Mouse (Mus musculus): ENCODE results near the gene Ugt1a8.
A peak's percentile ranks its signal among the peaks of the same experiment; 100 is the strongest.
"Not testable (repeated sequence)": the region's sequence is repeated elsewhere in the genome, so short reads cannot be mapped to it uniquely, and the experiment has no call there.

The Ugt1a8 gene

GRCm38 (mm10) chr1:88087513-88087912, at the start of gene Ugt1a8:
Gene Ugt1a8, plus strand, starts transcription at chr1:88087813.
- no peak for DNase-seq

- DNase-seq: not testable (repeated sequence)
These were observed 44.6 kb upstream of the Ugt1a8 start for GRCm38 (mm10) chr1:88043044-88043443.

DNA sequence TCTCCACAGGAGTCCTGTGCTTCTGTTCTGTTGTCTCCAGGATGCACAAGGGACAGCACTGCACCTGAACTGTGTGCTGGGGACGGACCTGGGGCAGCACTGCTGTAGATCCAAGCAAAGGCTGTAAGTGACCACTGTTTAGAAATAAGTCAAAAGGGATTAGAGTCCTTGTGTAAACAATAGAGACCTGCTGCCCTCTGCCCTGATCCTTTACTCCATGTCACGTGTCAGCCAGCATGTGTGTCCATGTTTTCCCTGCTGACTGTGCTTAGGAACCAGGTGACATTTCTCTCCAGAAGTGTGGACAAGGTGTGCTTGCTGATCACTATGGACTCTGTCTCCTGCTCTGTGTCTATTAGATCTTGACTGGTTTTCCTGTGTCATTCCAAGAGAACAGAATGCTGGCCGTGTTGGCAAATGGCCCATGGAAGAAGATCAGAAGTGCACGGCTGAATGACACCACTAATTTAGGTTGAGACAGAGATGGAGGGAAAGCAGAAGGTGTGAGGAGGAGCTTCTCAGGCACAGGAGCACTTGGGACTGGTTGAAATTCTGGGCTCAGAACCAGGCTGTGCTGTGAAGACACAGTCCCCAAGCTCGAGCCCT, 42.7 kb upstream of the Ugt1a8 start:
- DNase-seq: not testable (repeated sequence)

- not testable (repeated sequence) for DNase-seq
These were observed 40.2 kb upstream of the Ugt1a8 start for GRCm38 (mm10) chr1:88047408-88047807.

DNA sequence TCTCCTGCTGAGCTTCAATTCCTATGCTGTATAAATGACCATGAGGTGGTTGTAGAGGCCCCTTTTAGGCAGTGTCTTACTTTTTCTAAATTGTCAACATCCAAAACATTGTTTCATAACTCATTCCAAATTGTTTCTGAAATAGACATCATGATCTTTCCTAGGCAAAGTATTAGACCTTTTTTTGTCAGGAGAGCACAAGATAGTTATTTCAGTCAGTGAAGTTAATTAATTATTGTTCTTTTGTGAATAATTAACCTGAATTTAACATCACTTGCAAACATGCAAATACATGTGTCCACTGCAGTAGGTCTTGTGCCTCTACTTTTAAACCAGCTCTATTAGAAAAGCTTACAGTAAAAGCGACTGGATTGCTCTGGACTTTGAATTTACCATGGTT, 32.5 kb upstream of the Ugt1a8 start, which contains the start of gene Ugt1a10:
Gene Ugt1a10, plus strand, starts transcription at position 301 of the 400 bp plus-strand sequence.
- DNase-seq: no peak

- not testable (repeated sequence) for DNase-seq
These were observed 21.0 kb upstream of the Ugt1a8 start for GRCm38 (mm10) chr1:88066472-88067102.

- no peak for DNase-seq
These were observed 17.1 kb upstream of the Ugt1a8 start, which contains the start of gene Ugt1a9 for GRCm38 (mm10) chr1:88070495-88070894. Gene Ugt1a9, plus strand, starts transcription at chr1:88070800.

DNA sequence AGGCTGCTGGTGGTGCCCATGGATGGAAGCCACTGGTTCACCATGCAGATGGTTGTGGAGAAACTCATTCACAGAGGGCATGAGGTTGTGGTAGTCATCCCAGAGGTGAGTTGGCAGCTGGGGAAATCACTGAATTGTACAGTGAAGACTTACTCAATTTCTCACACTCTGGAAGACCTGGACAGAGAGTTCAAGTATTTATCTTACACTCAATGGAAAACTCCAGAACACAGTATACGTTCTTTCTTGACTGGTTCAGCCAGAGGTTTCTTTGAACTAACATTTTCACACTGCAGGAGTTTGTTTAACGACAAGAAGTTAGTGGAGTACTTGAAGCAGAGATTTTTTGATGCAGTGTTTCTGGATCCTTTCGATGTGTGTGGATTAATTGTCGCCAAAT, 16.7 kb upstream of the Ugt1a8 start:
- DNase-seq: no peak

DNA sequence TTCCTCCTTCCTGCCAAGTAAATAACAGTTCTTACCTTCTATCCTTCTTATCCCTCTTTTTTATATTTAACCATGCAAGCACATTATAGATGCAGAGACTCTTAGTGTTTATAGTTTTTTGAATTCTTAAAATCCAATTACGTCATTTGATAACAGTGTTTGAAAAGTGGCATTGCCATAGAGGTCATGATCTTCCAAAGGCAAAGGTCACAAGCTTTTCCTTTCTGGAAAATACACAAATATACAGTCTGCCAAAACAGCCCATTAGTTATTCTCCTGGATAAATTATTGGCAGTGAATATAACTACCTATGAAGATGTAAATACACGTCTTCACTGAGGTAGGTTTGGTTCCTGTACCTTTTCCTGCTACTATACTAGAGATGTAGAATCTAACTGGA, 13.1 kb upstream of the Ugt1a8 start:
- no peak for DNase-seq

DNA sequence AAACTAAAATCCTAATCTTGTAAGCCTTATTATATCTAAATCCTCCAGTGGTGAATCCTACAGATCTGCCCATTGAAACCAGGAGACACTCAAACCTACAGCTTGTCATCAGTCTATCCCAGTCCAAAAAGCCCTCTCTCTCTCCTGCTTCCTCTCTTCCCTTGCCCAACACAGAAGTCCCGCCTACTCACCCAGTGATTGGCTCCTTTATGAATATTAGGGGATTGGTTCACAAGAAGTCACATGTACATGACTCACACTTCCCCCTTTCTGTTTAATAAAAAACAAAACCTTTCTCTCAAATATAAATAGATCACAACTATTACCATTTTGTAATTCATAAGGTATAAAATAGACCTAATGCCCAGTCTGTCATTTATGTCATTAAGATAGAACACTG, 10.5 kb upstream of the Ugt1a8 start:
- DNase-seq: no peak

GRCm38 (mm10) chr1:88081670-88082069, 5.9 kb upstream of the Ugt1a8 start:
- no peak for DNase-seq

DNA sequence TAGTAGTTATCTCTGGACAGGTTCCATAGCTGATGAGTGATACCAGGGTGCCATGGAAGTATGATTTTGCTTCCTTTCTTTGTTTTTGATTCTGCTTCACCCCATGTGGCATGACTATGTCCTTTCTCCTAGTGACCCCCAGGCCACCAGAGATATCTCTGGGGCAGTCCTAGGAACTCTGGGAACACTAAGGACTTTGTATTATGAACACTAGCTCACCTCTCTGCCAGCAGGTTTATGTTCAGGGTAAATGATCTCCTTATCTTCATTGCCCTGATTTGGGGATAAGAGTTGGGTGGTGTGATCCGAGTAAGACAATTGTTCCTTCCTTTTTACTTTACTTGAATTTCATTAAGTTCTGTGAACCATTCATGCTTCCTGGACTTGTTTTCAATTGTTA, 1.5 kb upstream of the Ugt1a8 start:
- no peak for DNase-seq

- no peak for DNase-seq
These were observed 4.7 kb downstream of the Ugt1a8 start for GRCm38 (mm10) chr1:88092341-88092740.

- DNase-seq: not testable (repeated sequence)
These were observed 6.7 kb downstream of the Ugt1a8 start for GRCm38 (mm10) chr1:88094270-88094676.

- DNase-seq: peak; percentile 50
These were observed 7.4 kb downstream of the Ugt1a8 start, which contains the start of gene Ugt1a7c for GRCm38 (mm10) chr1:88094941-88095492. Gene Ugt1a7c, plus strand, starts transcription at chr1:88095062.

GRCm38 (mm10) chr1:88098546-88098945, 10.9 kb downstream of the Ugt1a8 start:
- not testable (repeated sequence) for DNase-seq

DNA sequence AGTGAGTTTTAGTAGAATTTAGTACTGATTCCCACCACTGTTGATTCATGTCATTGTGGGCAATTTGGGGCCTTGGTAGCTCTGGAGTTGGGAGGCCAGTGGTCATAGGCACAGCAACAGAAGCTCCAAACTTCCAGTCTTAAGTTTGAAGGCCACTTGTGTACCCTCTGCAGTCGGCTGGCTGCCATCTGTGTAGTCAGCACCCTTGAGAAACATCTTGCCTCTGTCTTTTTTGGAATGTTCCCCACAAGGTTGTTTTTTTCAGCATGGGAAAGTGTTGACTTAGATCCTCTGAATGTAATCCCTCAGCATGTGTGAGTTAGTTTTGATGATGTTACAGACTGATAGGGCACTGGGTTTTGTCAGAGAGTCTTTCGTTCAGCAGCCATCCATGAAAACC, 12.1 kb downstream of the Ugt1a8 start:
- not testable (repeated sequence) for DNase-seq

DNA sequence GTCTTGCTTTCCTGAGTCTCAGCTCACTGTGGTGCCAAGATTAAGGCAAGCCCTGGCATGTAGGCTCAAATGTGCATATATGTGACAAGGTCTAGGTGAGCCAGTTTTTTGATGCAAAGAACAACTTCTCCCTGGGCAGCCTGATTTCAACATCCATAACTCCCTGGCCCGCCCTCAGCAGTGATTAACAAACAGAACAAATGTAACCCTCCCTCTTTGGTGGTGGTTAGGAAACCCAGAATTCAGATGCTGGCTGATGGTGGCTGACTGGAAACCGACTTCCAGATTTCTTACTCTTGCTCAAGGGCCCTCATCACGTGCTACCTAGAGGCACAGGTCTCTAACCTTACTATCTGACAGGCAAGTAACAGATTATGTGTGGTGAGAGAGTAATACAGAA, 15.4 kb downstream of the Ugt1a8 start, which contains the start of gene Ugt1a6b:
Gene Ugt1a6b, plus strand, starts transcription at position 234 of the 400 bp plus-strand sequence.
- DNase-seq: peak; percentile 19

GRCm38 (mm10) chr1:88103697-88104468, 16.3 kb downstream of the Ugt1a8 start:
- DNase-seq: not testable (repeated sequence)

GRCm38 (mm10) chr1:88104667-88105430, 17.2 kb downstream of the Ugt1a8 start:
- DNase-seq: no peak

DNA sequence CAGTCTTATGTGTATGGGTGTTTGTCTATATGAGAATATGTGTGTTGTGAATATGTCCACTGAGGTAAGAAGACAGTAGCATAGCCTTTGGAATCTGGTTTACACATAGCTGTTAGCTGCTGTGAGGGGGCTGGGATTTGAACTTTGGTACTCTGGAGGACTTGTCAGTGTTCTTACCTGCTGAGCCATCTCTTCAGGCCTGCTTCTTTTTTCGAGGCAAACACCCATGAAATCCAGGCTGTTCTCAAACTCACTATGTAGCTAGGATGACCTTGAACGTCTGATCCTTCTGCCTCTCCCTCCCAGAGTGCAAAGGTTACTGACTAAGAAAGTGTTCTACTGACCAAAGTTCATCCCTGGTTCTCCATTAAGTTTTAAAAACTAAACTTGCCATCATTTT, 18.0 kb downstream of the Ugt1a8 start:
- DNase-seq: no peak

DNA sequence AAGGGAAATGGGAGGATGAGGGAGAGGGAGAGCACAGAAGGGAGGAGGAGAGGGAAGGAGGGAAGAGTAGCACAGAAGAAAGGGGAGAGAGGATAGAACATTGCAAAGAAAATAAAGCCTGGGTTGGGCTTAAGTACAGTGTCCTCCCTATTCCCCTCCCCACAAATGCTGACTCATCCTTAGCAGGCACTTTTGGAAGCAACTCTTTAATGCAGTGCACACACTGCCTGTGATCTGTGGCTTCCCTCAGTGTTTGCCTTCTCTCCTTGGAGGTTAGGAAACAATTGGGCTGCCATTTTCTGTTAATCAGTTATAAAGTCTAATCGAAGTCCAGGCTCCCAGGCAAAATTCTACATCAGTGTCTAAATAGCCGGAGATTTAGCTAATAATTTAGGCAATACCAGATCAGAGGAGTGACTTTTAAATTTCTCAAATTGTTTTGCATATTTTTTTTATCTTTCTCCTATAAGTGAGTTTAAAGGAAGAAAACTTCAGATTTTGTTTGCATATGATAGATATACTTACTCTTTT, 21.5 kb downstream of the Ugt1a8 start:
- DNase-seq: not testable (repeated sequence)
